Mouse (Mus musculus) embryonic facial prominence, embryonic 11.5 days (tissue): ENCODE measurements around the gene E330034G19Rik. TPM values are rescaled to one million over a fixed set of nuclear protein-coding genes. Genes with fewer than 3 reads are reported as not detected.
A peak's percentile ranks its signal among the peaks of the same experiment; 100 is the strongest.

ENCODE experiments used
- ATAC-seq: fragments of 200-750 bp; cut with Nextera tagmentation; replicated peaks from 2 replicates; pipeline ENCODE4 v1.8.0; 2017; ENCODE audit warnings: low read depth; ENCODE audit not compliant: insufficient number of reproducible peaks, low FRiP score, low TSS enrichment
- DNase-seq: peaks from one replicate; pipeline ENCODE4 v3.0.0-alpha.2; 2015; ENCODE audit warnings: low spot score
- H3K27ac ChIP-seq: fragments of 300-500 bp; sonication (generic); replicated peaks from 2 replicates; pipeline ENCODE4 v1.5.1; 2014; ENCODE audit warnings: mild to moderate bottlenecking, low read depth, low read length, control low read depth
- H3K27me3 ChIP-seq: fragments of 300-500 bp; sonication (generic); 2 replicates; pipeline ENCODE4 v1.6.1; 2014; ENCODE audit warnings: mild to moderate bottlenecking, low read length, moderate library complexity, mixed read lengths; ENCODE audit not compliant: control insufficient read depth, insufficient read depth
- H3K36me3 ChIP-seq: fragments of 300-500 bp; sonication (generic); replicated peaks from 2 replicates; pipeline ENCODE4 v1.6.1; 2014; ENCODE audit warnings: low read depth, mild to moderate bottlenecking, low read length, moderate library complexity, mixed read lengths; ENCODE audit not compliant: control insufficient read depth, insufficient read depth
- H3K4me1 ChIP-seq: fragments of 300-500 bp; sonication (generic); 2 replicates; pipeline ENCODE4 v1.6.1; 2014; ENCODE audit warnings: low read length, mixed read lengths; ENCODE audit not compliant: control insufficient read depth, insufficient read depth
- H3K4me2 ChIP-seq: fragments of 300-500 bp; sonication (generic); 2 replicates; pipeline ENCODE4 v1.6.1; 2014; ENCODE audit warnings: low read depth, mild to moderate bottlenecking, control low read depth, low read length, moderate library complexity
- H3K4me3 ChIP-seq: fragments of 300-500 bp; sonication (generic); 2 replicates; pipeline ENCODE4 v1.5.1; 2014; ENCODE audit warnings: low read depth, low read length, control low read depth
- H3K9ac ChIP-seq: fragments of 300-500 bp; sonication (generic); replicated peaks from 2 replicates; pipeline ENCODE4 v1.6.1; 2014; ENCODE audit warnings: mild to moderate bottlenecking, control low read depth, low read length
- H3K9me3 ChIP-seq: fragments of 300-500 bp; sonication (generic); replicated peaks from 2 replicates; pipeline ENCODE4 v1.6.1; 2016; ENCODE audit warnings: mild to moderate bottlenecking, low read length, inconsistent platforms, mixed read lengths; ENCODE audit not compliant: control insufficient read depth
- WGBS: fragments of 180-500 bp; shearing (Covaris S2); extraction: QIAGEN DNeasy Blood & Tissue Kit; methylation state at CpG from one replicate; pipeline ENCODE4 v1.1.7; 2014; 5-methylcytosine and 5-hydroxymethylcytosine counted together
- polyA plus RNA-seq: library from polyadenylated mRNA; unstranded; fragments of >200 nt; fragmentation: Nextera tagmentation; extraction: Ambion mirVana; gene quantifications from 2 replicates; pipeline ENCODE4 v1.2.1, GENCODE M21; 2014

The E330034G19Rik gene
- polyA plus RNA-seq, 1 experiment from 2014 or later, result not detected

- WGBS, result 72% methylated on average over 4 of the region's 4 CpGs
- Histone ChIP-seq H3K4me2 (no peak overlapping the region), H3K27ac (no peak overlapping the region), H3K4me3 (no peak overlapping the region), H3K9me3 (no peaks in the 10 kb centered on the region), H3K36me3 (no peaks in the 10 kb centered on the region), H3K27me3 (no peaks in the 10 kb centered on the region), H3K9ac (no peak overlapping the region), H3K4me1 (peaks cover 7% of the 10 kb centered on the region)
- ATAC-seq, result no peak
- DNase-seq, result no peak
Measured at GRCm38 (mm10) chr14:24260391-24260790, 32.6 kb upstream of the E330034G19Rik start.

- peaks cover 7% of the 10 kb centered on the region for H3K4me1 ChIP-seq
- no peak overlapping the region for H3K4me2 ChIP-seq
- DNase-seq (no peak), ATAC-seq (0 out of 2 replicates have a peak, but pooled peaks have one; percentile 22)
- peak overlapping the region; percentile 28; the same call in 1 of the 2 replicates for H3K9ac ChIP-seq
- 73% methylated on average over 6 of the region's 6 CpGs for WGBS
- no peaks in the 10 kb centered on the region for H3K27me3 ChIP-seq
- no peaks in the 10 kb centered on the region for H3K36me3 ChIP-seq
- no peak overlapping the region for H3K4me3 ChIP-seq
- no peaks in the 10 kb centered on the region for H3K9me3 ChIP-seq
- peak overlapping the region; percentile 78 for H3K27ac ChIP-seq
Measured at GRCm38 (mm10) chr14:24262382-24262781, 30.6 kb upstream of the E330034G19Rik start.

- H3K9ac ChIP-seq, result peak overlapping the region; percentile 28; the same call in 1 of the 2 replicates
- 35% methylated on average over 2 of the region's 2 CpGs for WGBS
- H3K27ac ChIP-seq, result peak overlapping the region; percentile 78
- peaks cover 7% of the 10 kb centered on the region for H3K4me1 ChIP-seq
- peak; percentile 97 for DNase-seq
- H3K4me3 ChIP-seq, result no peak overlapping the region
- no peaks in the 10 kb centered on the region for H3K27me3 ChIP-seq
- H3K9me3 ChIP-seq, result no peaks in the 10 kb centered on the region
- no peaks in the 10 kb centered on the region for H3K36me3 ChIP-seq
- no peak overlapping the region for H3K4me2 ChIP-seq
- ATAC-seq, result peak; percentile 87
Measured at GRCm38 (mm10) chr14:24262915-24263314, 30.1 kb upstream of the E330034G19Rik start.

DNA sequence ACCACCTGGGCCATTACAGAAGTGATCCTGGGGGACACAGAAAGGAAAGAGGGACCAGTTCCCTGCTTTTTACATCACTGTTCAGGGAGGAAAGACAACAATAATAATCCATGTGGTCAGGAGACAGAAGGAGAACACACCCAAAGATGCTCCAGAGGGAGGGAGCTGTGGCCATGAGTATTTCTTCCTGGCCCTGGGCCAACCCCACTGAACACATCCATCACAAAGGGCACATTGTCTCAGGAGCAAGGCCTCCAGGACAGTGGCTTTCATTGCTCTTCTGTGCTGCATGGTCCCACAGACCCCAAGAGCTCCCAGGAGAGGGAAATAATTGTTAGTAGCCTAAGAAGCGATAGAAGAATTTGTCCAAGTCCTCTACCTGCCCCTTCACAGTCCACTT, 23.4 kb upstream of the E330034G19Rik start:
- Histone ChIP-seq H3K27me3 (no peaks in the 10 kb centered on the region), H3K27ac (no peak overlapping the region), H3K9ac (no peak overlapping the region), H3K9me3 (no peaks in the 10 kb centered on the region), H3K4me3 (no peak overlapping the region), H3K36me3 (no peaks in the 10 kb centered on the region), H3K4me2 (no peak overlapping the region), H3K4me1 (no peaks in the 10 kb centered on the region)
- ATAC-seq (no peak), DNase-seq (no peak)
- 40% methylated on average over 1 of the region's 1 CpGs for WGBS

- WGBS, result 62% methylated on average over 2 of the region's 2 CpGs
- Histone ChIP-seq H3K27me3 (no peaks in the 10 kb centered on the region), H3K4me3 (no peak overlapping the region), H3K4me1 (no peaks in the 10 kb centered on the region), H3K4me2 (no peak overlapping the region), H3K36me3 (no peaks in the 10 kb centered on the region), H3K9me3 (no peaks in the 10 kb centered on the region), H3K27ac (no peak overlapping the region), H3K9ac (no peak overlapping the region)
- peak; percentile 47; the same call in 1 of the 2 replicates for ATAC-seq
- peak; percentile 74 for DNase-seq
Measured at GRCm38 (mm10) chr14:24273575-24273974, 19.4 kb upstream of the E330034G19Rik start.

- no peak; the same call in 1 of the 2 replicates for ATAC-seq
- Histone ChIP-seq H3K36me3 (no peaks in the 10 kb centered on the region), H3K9ac (no peak overlapping the region), H3K27me3 (no peaks in the 10 kb centered on the region), H3K9me3 (no peaks in the 10 kb centered on the region), H3K4me2 (no peak overlapping the region), H3K4me1 (no peaks in the 10 kb centered on the region), H3K4me3 (no peak overlapping the region), H3K27ac (no peak overlapping the region)
- WGBS, result 55% methylated on average over 2 of the region's 2 CpGs
- DNase-seq, result peak; percentile 73
Measured at GRCm38 (mm10) chr14:24275534-24275933, 17.5 kb upstream of the E330034G19Rik start.

- no peaks in the 10 kb centered on the region for H3K27me3 ChIP-seq
- no peak overlapping the region for H3K4me3 ChIP-seq
- no peak overlapping the region for H3K9ac ChIP-seq
- no peak overlapping the region for H3K27ac ChIP-seq
- H3K36me3 ChIP-seq, result no peaks in the 10 kb centered on the region
- no peaks in the 10 kb centered on the region for H3K4me1 ChIP-seq
- no peaks in the 10 kb centered on the region for H3K9me3 ChIP-seq
- DNase-seq, result no peak
- H3K4me2 ChIP-seq, result no peak overlapping the region
- WGBS, result 71% methylated on average over 4 of the region's 4 CpGs
- no peak for ATAC-seq
Measured at GRCm38 (mm10) chr14:24281278-24281677, 11.7 kb upstream of the E330034G19Rik start.

- Histone ChIP-seq H3K27ac (no peak overlapping the region), H3K27me3 (no peaks in the 10 kb centered on the region), H3K9ac (no peak overlapping the region), H3K9me3 (no peaks in the 10 kb centered on the region), H3K4me2 (no peak overlapping the region), H3K4me3 (no peak overlapping the region), H3K4me1 (no peaks in the 10 kb centered on the region), H3K36me3 (no peaks in the 10 kb centered on the region)
- DNase-seq (no peak), ATAC-seq (no peak)
- 77% methylated on average over 3 of the region's 3 CpGs for WGBS
Measured at GRCm38 (mm10) chr14:24282276-24282675, 10.7 kb upstream of the E330034G19Rik start.
